Mouse (Mus musculus): Measurements from ENCODE around the gene Sema4b. TPM values are rescaled to one million over a fixed set of nuclear protein-coding genes. Genes with fewer than 3 reads are reported as not detected.

The Sema4b gene
- total RNA-seq, 2 experiments from 2014 or later: 1.6 to 2.5 TPM

- DNase-seq: no peak
Measured at GRCm38 (mm10) chr7:80218666-80219065, 32.0 kb downstream of the Sema4b start.

DNA sequence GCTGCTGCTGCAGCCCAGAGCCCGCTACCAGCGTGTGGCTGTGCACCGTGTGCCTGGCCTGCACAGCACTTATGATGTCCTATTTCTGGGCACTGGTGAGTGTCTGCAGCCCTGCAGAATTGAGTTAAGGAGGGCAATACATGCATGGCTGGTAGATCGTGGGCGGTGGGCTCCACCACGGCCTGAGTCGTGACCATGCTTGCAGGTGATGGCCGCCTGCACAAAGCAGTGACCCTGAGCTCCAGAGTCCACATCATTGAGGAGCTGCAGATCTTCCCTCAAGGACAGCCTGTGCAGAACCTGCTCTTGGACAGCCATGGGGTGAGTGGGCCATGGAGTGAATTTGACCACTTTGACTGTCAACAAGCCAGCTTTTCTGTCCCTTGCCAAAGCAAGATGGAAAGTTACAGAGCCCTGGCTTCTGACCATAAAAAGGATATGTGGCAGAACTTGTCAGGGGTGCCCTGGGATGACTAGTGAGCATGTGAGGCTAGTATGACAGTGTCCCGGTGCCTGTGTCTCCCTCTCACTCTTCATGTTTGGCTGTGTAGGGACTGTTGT is 33.7 kb downstream of the Sema4b start:
- DNase-seq: no peak

GRCm38 (mm10) chr7:80221179-80221750 is 34.6 kb downstream of the Sema4b start:
- DNase-seq: no peak

DNA sequence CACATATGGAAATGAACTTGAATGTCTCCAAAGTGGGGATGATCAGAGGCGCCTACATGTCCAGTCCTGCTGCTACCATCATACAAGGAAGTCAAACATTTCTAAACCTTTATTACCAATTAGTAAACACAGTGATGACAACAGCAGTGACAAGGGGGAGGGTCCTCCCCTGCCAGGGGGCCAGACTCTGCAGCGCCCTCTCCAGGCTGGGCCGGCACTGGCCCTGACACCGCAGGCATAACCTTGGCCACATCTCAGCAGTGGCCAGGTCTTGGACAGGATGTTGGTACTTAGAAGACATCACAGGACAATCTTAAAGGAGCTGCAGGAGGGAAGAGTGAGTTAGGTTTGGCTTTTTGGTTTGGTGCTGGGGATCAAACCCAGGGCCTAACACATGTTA is 40.4 kb downstream of the Sema4b start:
- no peak for DNase-seq

DNA sequence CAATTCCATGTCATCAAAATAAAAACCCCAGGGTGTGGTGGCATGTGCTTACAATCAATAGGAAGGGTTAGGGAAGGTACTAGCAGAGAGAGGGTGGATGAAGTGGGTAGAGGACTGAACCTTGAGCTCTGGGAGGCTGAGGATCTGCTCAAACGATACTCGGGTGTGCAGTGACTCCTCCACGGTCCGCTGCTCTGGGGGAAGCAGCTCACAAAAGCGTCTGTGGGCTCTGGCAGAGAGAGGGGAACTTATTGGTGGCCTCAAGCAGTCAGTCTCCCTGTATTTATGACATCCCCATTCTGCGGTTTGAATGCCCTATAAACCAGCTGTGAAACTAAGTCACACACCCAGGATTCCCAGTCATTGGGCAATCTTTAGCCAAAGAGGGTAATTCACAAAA is 43.6 kb downstream of the Sema4b start:
- DNase-seq: no peak

- DNase-seq: no peak
Measured at GRCm38 (mm10) chr7:80231971-80232488, 45.4 kb downstream of the Sema4b start.

GRCm38 (mm10) chr7:80232489-80233029 is 45.9 kb downstream of the Sema4b start, which contains the start of the genes Cib1 and Gdpgp1:
Cib1 (minus strand) TSS chr7:80232813.
Gdpgp1 (plus strand) TSS chr7:80232865.
- peak; percentile 98 for DNase-seq

GRCm38 (mm10) chr7:80233799-80234198 is 47.2 kb downstream of the Sema4b start:
- DNase-seq: no peak

- no peak for DNase-seq
Measured at GRCm38 (mm10) chr7:80238542-80238941, 51.9 kb downstream of the Sema4b start.

- no peak for DNase-seq
Measured at GRCm38 (mm10) chr7:80241661-80242060, 55.0 kb downstream of the Sema4b start.

DNA sequence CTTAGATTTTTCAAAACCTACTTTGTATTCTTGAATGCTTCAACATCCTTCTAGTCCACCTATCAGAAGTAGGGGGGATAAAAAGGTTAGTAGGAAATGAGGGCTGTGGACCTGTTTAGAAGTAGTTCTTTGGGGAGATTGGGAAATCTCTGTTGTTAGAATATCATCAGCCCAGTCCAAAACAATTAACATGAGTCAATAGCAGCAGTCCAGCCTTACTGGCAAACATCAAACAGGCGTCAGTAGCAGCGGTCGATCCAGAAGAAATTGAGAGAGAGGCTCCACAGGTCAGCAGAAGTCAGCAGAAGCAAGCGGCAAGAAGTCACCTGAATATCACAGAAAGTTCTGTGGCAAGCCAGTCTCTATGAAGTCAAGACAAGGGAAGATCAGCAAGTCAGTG is 58.2 kb downstream of the Sema4b start:
- DNase-seq: no peak

DNA sequence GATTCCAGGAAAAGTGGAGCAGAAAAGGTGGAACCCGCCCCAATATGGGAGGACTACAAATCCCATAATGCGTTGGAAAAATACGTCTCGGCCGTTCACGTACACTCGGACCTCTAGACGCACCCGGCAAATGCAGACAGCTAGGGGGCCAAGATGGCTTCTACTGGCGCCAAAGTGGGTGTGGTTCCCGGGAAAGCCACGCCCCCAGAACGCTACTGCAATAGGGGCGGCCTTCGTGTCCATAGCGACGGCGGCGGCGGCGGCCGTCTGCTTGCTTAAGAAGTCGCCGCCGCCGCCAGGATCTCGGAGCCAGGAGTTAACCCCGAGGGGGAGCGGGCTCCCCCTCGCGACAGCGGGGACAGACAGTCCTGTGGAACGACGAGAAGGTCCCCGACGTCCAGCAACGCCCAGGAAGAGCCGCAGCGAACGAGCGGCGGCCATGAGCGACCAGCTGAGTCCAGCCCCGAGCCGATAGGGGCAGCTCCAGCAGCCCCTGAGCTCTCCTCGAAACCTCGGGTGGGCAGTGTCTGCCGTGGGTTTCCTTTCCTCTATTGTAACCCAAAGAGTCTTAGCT is 59.6 kb downstream of the Sema4b start, which contains the start of gene Ttll13:
Ttll13 (plus strand) TSS at position 229 of the 574 bp plus-strand sequence.
- DNase-seq: peak; percentile 96

DNA sequence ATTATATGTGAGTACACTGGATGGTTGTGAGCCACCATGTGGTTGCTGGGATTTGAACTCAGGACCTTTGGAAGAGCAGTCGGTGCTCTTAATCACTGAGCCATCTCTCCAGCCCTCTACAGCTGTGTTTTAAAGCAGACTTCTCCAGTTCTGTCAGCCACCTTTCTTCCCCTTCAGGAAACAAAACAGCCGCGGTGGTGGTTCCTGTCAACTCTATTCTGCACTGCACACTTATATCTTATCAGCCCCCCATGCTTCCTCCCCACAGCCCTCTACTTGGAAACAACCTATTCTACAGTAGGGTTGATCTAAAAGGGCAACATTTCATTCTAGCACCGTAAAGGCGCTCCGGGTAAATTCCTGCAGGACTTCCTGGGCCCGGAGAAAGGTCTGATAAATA is 60.2 kb downstream of the Sema4b start:
- no peak for DNase-seq

GRCm38 (mm10) chr7:80252437-80252836 is 65.8 kb downstream of the Sema4b start:
- DNase-seq: no peak

GRCm38 (mm10) chr7:80252886-80253285 is 66.2 kb downstream of the Sema4b start:
- no peak for DNase-seq

- DNase-seq: no peak
Measured at GRCm38 (mm10) chr7:80255981-80256380, 69.3 kb downstream of the Sema4b start.

GRCm38 (mm10) chr7:80257706-80258105 is 71.1 kb downstream of the Sema4b start:
- no peak for DNase-seq

DNA sequence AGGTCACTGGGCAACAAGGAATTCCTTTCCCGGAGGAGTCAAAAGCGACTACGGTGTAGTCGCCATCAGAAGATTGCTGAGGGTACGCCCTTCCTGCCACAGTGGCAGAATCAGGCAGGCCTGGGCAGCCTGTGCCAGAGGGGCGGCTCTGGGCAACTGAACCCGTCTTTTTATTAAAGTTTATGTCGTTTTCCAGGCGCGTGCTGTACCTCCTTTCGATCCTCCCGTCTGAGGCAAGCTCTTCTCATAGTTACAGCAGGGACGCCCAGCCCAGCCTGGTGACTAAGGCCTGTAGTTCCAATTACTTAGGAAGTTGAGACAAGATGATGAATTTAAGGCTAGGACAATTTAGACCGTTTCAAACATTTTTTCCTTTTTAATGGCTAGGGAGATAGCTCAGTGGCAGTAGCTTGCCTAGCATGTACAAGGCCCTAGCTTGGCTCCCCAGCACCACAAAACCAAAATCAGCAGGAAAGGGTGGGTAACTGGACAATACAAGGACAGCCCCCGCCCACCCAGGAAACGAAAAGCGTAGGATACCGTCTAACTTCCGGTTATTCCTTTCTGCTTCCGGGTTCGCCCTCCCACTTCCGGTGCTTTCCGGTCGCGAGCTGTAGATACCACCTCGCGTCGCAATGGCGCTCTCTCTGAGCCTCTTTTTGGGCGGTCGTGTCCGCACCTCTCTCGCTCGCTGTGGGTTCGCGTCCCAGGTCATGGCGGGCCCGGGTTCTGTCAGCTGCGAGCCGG is 74.2 kb downstream of the Sema4b start, which contains the start of gene Ngrn:
Ngrn (plus strand) TSS at position 591 of the 747 bp plus-strand sequence.
- peak; percentile 82 for DNase-seq

- no peak for DNase-seq
Measured at GRCm38 (mm10) chr7:80261372-80261990, 74.8 kb downstream of the Sema4b start.

DNA sequence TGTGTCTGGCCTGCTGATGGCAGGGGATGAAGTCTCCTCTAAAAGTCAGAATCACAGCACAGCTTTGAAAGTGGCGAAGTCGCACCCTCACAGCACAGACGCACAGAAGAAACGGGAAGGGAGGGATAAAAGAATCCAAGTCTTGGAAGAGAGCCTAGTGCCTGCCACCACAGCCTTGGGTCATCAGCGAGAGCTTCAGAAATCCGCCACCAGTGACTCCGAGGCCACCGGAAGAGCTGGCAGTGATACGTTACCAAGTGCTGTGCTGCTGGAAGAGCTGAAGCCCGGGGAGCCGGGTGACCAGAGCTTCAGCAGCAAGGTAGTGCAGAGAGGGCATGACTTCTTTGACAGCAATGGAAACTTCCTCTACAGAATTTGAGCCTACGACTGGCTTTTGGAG is 78.0 kb downstream of the Sema4b start:
- DNase-seq: no peak

DNA sequence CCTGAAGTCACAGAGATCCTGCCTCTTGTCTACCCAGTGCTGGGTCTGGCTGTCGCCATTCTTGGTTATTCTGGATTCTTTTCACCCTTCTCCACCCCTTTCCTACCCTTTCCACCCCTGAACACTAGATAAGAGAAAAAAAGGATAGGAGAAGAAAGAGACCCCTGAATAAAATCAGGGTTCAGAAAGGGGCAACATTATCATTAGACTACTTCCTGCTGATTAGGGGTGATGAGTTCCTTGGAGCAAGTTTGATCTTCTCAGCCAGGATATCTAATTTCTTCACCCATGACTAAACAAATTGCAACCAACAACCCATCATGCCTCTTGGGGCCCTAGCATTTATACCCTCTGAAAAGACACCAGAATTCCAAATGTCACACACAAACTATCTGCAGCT is 81.1 kb downstream of the Sema4b start:
- no peak for DNase-seq
